Mouse (Mus musculus): ENCODE data around the gene Sec23ip.
"Not testable (repeated sequence)": the region's sequence is repeated elsewhere in the genome, so short reads cannot be mapped to it uniquely, and the experiment has no call there.

Gene Sec23ip

GRCm38 (mm10) chr7:128744684-128745485 lies at the start of gene Sec23ip:
TSS of gene Sec23ip (plus strand) at chr7:128744943.
- DNase-seq: peak; percentile 97 to 99

DNA sequence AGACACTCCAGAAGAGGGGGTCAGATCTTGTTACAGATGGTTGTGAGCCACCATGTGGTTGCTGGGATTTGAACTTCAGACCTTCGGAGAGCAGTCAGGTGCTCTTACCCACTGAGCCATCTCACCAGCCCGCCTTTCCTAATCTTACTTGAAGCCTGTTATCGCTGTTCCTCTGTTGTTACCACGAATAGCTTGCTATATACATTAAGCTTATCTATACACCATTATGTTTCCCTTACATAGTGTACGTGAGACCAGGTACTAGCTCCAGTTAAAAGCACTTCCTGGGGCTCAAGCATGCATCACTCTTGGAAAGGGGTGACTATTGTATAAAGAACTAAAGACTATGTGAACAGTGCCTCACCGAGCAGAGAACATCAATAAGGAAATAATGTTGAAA lies 44.8 kb upstream of the Sec23ip start:
- DNase-seq: not testable (repeated sequence)

GRCm38 (mm10) chr7:128705735-128706134 lies 39.0 kb upstream of the Sec23ip start:
- DNase-seq: peak; percentile 70 to 83

DNA sequence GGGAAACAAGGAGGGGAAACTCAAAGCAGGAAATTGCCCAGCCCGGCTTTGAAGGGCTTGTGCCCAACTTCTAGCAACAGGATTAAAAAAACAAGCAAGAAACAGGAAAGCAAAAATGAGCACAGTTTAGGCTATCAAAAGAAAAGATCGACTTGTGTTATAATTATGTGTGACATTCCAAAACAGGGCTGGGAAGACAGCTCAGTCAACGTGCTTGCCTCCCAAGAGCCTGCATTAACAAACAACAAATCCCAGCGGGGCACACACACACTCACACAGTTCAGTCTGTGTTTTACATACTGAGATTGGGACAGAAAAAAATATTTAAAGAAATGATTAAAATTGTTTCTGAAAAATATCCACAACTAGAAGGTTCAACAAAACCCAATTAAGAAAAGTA lies 26.8 kb upstream of the Sec23ip start:
- no peak for DNase-seq

- DNase-seq: peak; percentile 60 to 78
Observed at GRCm38 (mm10) chr7:128724761-128725160, 20.0 kb upstream of the Sec23ip start.

DNA sequence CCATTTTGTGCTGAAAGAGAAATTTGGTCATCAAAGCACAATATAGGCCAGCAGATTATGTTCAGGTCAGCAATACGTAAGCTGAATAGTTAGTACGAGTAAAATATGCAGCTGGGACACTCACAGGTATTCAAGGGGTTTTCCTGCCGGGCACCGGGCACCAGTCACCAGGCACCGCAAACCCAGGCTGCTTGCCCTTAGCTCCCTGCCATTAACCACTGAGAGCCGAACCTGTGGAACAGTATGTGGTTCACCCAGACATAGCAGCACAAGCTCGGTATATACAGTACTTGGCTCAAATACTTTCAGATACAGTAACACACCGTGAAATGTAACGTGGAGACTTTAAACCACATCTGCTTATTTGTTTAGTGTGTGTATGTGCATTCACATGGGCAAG lies 19.6 kb upstream of the Sec23ip start:
- no peak for DNase-seq

- no peak for DNase-seq
Observed at GRCm38 (mm10) chr7:128726999-128727398, 17.7 kb upstream of the Sec23ip start.

- DNase-seq: no peak
Observed at GRCm38 (mm10) chr7:128727701-128728100, 17.0 kb upstream of the Sec23ip start.

DNA sequence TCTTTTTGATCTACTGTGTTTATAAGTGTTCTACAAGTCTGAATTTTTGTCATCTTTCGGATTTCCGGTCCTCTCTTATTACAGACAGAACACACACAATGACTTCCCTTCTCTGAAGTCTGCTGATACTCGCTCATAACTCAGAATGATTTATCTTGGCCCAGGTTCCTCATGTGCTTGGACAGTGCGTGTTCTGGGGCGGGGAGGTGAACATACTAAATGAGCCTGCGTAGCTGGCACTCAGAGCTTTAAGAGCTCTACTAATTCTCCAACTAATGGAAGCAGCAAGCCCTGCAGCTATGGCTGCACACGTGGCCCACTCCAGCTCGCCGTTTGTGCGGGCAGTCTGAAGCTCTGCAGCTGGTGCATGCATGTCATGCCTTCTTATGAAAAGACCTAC lies 16.0 kb upstream of the Sec23ip start:
- no peak for DNase-seq

- no peak for DNase-seq
Observed at GRCm38 (mm10) chr7:128731585-128731984, 13.2 kb upstream of the Sec23ip start.

DNA sequence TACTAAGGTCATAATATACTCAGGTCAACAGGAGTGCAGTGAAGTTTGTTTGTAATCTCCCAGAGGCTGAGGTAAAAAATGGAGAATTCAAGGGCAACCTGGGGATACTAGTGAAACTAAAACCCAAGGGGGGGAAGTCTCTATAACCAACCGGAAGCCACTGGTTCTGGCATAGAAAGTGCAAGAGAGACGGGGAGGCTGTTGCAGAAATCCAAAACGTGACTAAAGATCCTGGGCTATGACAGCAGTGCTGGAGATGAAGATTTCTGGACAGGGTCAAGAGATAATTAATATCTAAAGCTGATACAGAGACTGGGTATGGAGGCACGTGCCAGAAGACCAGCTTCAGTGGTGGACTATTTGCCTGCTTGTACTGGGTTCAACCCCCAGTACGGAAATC lies 6.7 kb upstream of the Sec23ip start:
- DNase-seq: no peak

DNA sequence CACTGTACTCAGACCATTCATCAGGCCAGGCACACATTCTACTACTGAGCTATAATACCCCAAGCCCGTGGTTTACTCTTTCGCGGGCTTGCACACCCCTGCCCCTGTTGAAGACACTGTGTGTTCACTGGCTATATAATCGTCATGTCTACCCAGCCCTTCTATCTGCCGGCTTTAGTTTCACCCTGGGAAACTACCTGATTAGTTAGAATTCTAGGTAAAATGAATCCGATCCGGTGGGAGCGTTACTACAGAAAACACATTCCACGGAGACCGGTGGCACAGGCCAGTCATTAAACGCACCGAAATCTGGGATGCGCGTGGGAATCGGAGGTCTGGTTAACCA lies 5.7 kb upstream of the Sec23ip start:
- DNase-seq: no peak

GRCm38 (mm10) chr7:128739462-128740277 lies 5.1 kb upstream of the Sec23ip start:
- DNase-seq: peak in 1 of 2 experiments; percentile 46

GRCm38 (mm10) chr7:128740334-128740733 lies 4.4 kb upstream of the Sec23ip start, which contains the start of gene Mcmbp:
TSS of gene Mcmbp (minus strand) at chr7:128740495.
- peak; percentile 97 to 98 for DNase-seq

GRCm38 (mm10) chr7:128743898-128744297 lies 845 bp upstream of the Sec23ip start:
- DNase-seq: no peak

- DNase-seq: peak in 1 of 2 experiments; percentile 23
Observed at GRCm38 (mm10) chr7:128746151-128746550, 1.4 kb downstream of the Sec23ip start.

DNA sequence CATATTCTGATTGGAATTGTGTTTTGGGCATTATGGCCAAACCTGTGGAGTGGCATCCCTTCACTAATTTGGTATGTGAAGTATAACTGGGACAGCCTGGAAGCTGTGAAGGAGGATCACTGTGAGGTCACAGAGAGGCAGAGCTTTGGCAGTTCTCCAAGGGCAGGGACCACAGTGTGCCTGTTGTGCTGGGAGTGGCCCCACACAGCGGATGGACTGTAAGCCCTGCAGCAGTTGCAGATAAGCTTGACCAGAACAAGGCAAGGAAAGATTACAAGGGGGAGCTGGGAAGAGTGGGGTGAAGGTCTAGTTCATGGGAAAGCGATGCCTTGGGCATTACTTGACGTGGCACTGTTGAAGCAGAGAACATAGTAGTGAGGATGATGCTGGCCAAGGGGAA lies 4.0 kb downstream of the Sec23ip start:
- peak; percentile 24 to 34 for DNase-seq

GRCm38 (mm10) chr7:128750296-128750695 lies 5.6 kb downstream of the Sec23ip start:
- DNase-seq: peak; percentile 60 to 63

GRCm38 (mm10) chr7:128752012-128752411 lies 7.3 kb downstream of the Sec23ip start:
- no peak for DNase-seq

- DNase-seq: no peak
Observed at GRCm38 (mm10) chr7:128755396-128755795, 10.7 kb downstream of the Sec23ip start.

- DNase-seq: no peak
Observed at GRCm38 (mm10) chr7:128758948-128759347, 14.2 kb downstream of the Sec23ip start.

DNA sequence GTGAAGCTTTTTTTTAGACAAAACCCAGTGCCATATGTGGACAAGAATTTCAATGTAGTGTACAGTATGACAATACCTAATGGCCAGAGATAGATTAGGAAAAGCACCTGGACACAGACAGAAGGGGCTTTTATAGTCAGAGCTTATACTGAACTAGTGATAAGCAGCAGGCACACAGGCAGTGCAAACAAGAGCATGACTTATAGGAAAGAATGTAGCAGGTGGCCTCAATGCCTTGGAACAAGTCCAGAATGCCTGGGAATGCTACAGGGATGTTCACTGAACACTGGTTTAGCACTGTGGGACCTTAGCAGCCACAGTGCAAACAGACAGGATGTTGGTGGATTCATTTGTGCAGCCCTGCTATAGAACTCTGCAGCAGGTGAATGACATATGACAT lies 22.0 kb downstream of the Sec23ip start:
- peak in 1 of 2 experiments; percentile 45 for DNase-seq

- no peak for DNase-seq
Observed at GRCm38 (mm10) chr7:128777201-128777600, 32.5 kb downstream of the Sec23ip start.

DNA sequence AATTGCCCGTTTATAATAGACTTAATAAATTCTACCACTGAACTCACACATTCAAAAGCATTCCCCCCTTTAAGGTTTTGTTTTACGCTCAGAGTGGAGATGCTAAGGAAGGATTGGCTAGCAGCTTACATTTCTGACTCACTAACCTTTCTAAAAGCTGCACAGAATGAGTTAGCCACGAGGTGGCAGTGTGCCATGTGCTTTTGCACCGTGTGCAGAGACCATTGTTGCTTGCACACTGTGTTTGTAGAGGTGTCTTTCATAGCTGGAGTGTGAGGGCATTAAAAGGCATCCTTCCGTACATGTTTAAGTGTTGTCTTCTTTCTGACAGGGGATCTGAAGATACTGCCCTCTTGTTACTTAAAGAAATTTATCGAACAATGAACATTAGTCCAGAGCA lies 34.6 kb downstream of the Sec23ip start:
- DNase-seq: peak; percentile 41 to 50

Measured in cerebellum, adult 18-20 months (tissue).